Comparison of ENCODE assay signal across 13 mouse cellular contexts in genomic region chr14:22051941-22052664, GRCm38 (mm10). TPM values are rescaled to one million over a fixed set of nuclear protein-coding genes. Genes with fewer than 3 reads are reported as not detected.
DNase-seq lines count a peak whose midpoint lies in the region; ATAC-seq lines count a peak whose summit lies in the region.
"Had no signal": no experiment of that assay in that cellular context is flagged by ENCODE, and none has a peak within 500 bp of the region (broad histone marks: within the 10 kb centered on the region; RNA-seq: fewer than 3 reads in every experiment).

No protein-coding gene starts in this region.

- H3K27me3 ChIP-seq in embryonic facial prominence, embryonic 14.5 days (replicated peaks; ENCODE audit: control insufficient read depth, insufficient read depth, low read length), result 0 out of 2 replicates have a peak, but pooled peaks cover 3% of the 10 kb centered on the region
- peaks cover 4% of the 10 kb centered on the region for H3K27me3 ChIP-seq in embryonic facial prominence, embryonic 10.5 days (replicated peaks; ENCODE audit: low read depth, poor library complexity, severe bottlenecking)
- H3K27me3 ChIP-seq in intestine, embryonic 15.5 days (replicated peaks), result no peaks in the 10 kb centered on the region
- H3K27me3 ChIP-seq in stomach, embryonic 14.5 days (ENCODE audit: control insufficient read depth, insufficient read depth, low read length), result no peaks in the 10 kb centered on the region
- H3K27me3 ChIP-seq: embryonic facial prominence, embryonic 12.5 days; liver, embryonic 15.5 days had no signal

- H3K4me2 ChIP-seq in embryonic facial prominence, embryonic 14.5 days (ENCODE audit: low read depth, low read length), result no peak overlapping the region
- no peak overlapping the region for H3K4me2 ChIP-seq in intestine, embryonic 15.5 days (replicated peaks)
- H3K4me2 ChIP-seq in stomach, embryonic 14.5 days (replicated peaks; ENCODE audit: low read depth, low read length), result no peak overlapping the region; the same call in 1 of the 2 replicates
- H3K4me2 ChIP-seq: embryonic facial prominence, embryonic 12.5 days; liver, embryonic 15.5 days had no signal

- H3K27ac ChIP-seq in embryonic facial prominence, embryonic 14.5 days (replicated peaks; ENCODE audit: low read depth, low read length), result no peak overlapping the region
- no peak overlapping the region for H3K27ac ChIP-seq in embryonic facial prominence, embryonic 10.5 days (replicated peaks)
- H3K27ac ChIP-seq in intestine, embryonic 15.5 days, result peak overlapping the region; percentile 6; the same call in 1 of the 2 replicates
- H3K27ac ChIP-seq in stomach, embryonic 14.5 days (ENCODE audit: low read length), result peak overlapping the region; percentile 24; the same call in 1 of the 2 replicates
- H3K27ac ChIP-seq: embryonic facial prominence, embryonic 12.5 days; liver, embryonic 15.5 days had no signal

- intact Hi-C loops in left cerebral cortex, postnatal 4 days (cut with DNase I), result no loop called here

- 55% methylated on average over 14 of the region's 14 CpGs for WGBS in embryonic facial prominence, embryonic 14.5 days
- WGBS in embryonic facial prominence, embryonic 10.5 days, result 81% methylated on average over 14 of the region's 14 CpGs
- 44% methylated on average over 14 of the region's 14 CpGs for WGBS in intestine, embryonic 15.5 days
- 52% methylated on average over 14 of the region's 14 CpGs for WGBS in stomach, embryonic 14.5 days

- no peak overlapping the region for H3K9ac ChIP-seq in embryonic facial prominence, embryonic 14.5 days (ENCODE audit: low read depth, low read length)
- H3K9ac ChIP-seq in intestine, embryonic 15.5 days, result no peak overlapping the region
- no peak overlapping the region for H3K9ac ChIP-seq in stomach, embryonic 14.5 days (replicated peaks; ENCODE audit: low read depth, low read length)
- H3K9ac ChIP-seq: embryonic facial prominence, embryonic 12.5 days; liver, embryonic 15.5 days had no signal

- H3K9me3 ChIP-seq in embryonic facial prominence, embryonic 14.5 days (ENCODE audit: control insufficient read depth, low read length), result no peaks in the 10 kb centered on the region
- no peaks in the 10 kb centered on the region for H3K9me3 ChIP-seq in embryonic facial prominence, embryonic 10.5 days
- no peaks in the 10 kb centered on the region for H3K9me3 ChIP-seq in intestine, embryonic 15.5 days
- H3K9me3 ChIP-seq in stomach, embryonic 14.5 days (ENCODE audit: control insufficient read depth, low read depth, low read length), result no peaks in the 10 kb centered on the region
- H3K9me3 ChIP-seq: embryonic facial prominence, embryonic 12.5 days; liver, embryonic 15.5 days had no signal

- peak; percentile 79 for DNase-seq in embryonic facial prominence, embryonic 14.5 days (ENCODE audit: low spot score)
- no peak for DNase-seq in embryonic facial prominence, embryonic 10.5 days (ENCODE audit: low spot score)
- DNase-seq in ovary, postnatal 14 days (ENCODE audit: low spot score), result peak; percentile 27
- DNase-seq in ovary, postnatal 10 days (ENCODE audit: low spot score), result no peak
- no peak for DNase-seq in left cerebral cortex, postnatal 4 days
- DNase-seq in Muller cell, postnatal 12 days (ENCODE audit: inconsistent ontology term), result no peak
- DNase-seq: adrenal gland, adult 8-10 months; thymus, postnatal 25 days had no signal

- no peak for ATAC-seq in embryonic facial prominence, embryonic 14.5 days (ENCODE audit: low read depth)
- peak; percentile 49 for ATAC-seq in intestine, embryonic 15.5 days
- ATAC-seq in stomach, embryonic 14.5 days (ENCODE audit: insufficient number of reproducible peaks, insufficient read depth, low FRiP score, low read depth), result no peak
- ATAC-seq: CD4-positive, CD25-positive, alpha-beta regulatory T cell, adult 4 months had no signal

- H3K36me3 ChIP-seq in embryonic facial prominence, embryonic 14.5 days (ENCODE audit: control insufficient read depth, insufficient read depth, low read length), result no peaks in the 10 kb centered on the region
- no peaks in the 10 kb centered on the region for H3K36me3 ChIP-seq in embryonic facial prominence, embryonic 10.5 days (replicated peaks)
- no peaks in the 10 kb centered on the region for H3K36me3 ChIP-seq in intestine, embryonic 15.5 days
- H3K36me3 ChIP-seq in stomach, embryonic 14.5 days (ENCODE audit: control insufficient read depth, insufficient read depth, low read length), result no peaks in the 10 kb centered on the region
- H3K36me3 ChIP-seq: embryonic facial prominence, embryonic 12.5 days; liver, embryonic 15.5 days had no signal

- H3K4me1 ChIP-seq in embryonic facial prominence, embryonic 14.5 days (ENCODE audit: control insufficient read depth, insufficient read depth, low read length), result peaks cover 30% of the 10 kb centered on the region
- H3K4me1 ChIP-seq in embryonic facial prominence, embryonic 10.5 days, result peaks cover 39% of the 10 kb centered on the region
- H3K4me1 ChIP-seq in intestine, embryonic 15.5 days (replicated peaks), result peaks cover 32% of the 10 kb centered on the region
- peaks cover 27% of the 10 kb centered on the region for H3K4me1 ChIP-seq in stomach, embryonic 14.5 days (ENCODE audit: control insufficient read depth, insufficient read depth, low read length)

- no peak overlapping the region for H3K4me3 ChIP-seq in embryonic facial prominence, embryonic 14.5 days (ENCODE audit: low read depth, low read length)
- no peak overlapping the region for H3K4me3 ChIP-seq in embryonic facial prominence, embryonic 10.5 days
- no peak overlapping the region for H3K4me3 ChIP-seq in intestine, embryonic 15.5 days (replicated peaks)
- no peak overlapping the region for H3K4me3 ChIP-seq in stomach, embryonic 14.5 days (ENCODE audit: low read depth, low read length)
- H3K4me3 ChIP-seq: embryonic facial prominence, embryonic 12.5 days; liver, embryonic 15.5 days had no signal

RNA-seq across cellular contexts. Expression of gene Lrmda, which starts 32.6 kb away (rescaled TPM):
- 0.24 and 0.97 TPM in 2 replicates for polyA plus RNA-seq in embryonic facial prominence, embryonic 14.5 days (2014; fragmentation: Nextera tagmentation; extraction: Ambion mirVana)
- 0.85 and 0.88 TPM in 2 replicates for polyA plus RNA-seq in embryonic facial prominence, embryonic 10.5 days (2016; fragmentation: Nextera tagmentation; extraction: Ambion mirVana)
- polyA plus RNA-seq in intestine, embryonic 15.5 days (2015; fragmentation: Nextera tagmentation; extraction: Ambion mirVana), result 0.71 and 0.87 TPM in 2 replicates
- 0.46 and 1.1 TPM in 2 replicates for polyA plus RNA-seq in stomach, embryonic 14.5 days (2014; fragmentation: Nextera tagmentation; extraction: Ambion mirVana)
- under 1 TPM in 1 of 2 experiments, not detected in 1; 0.74 TPM for total RNA-seq in left cerebral cortex, postnatal 4 days (2021)
- polyA plus RNA-seq: CD4-positive, CD25-positive, alpha-beta regulatory T cell, adult 4 months had no signal

Comparison
In these comparisons a context has a peak if more than half of its experiments do, and no peak if none do; other contexts are left out.
1. DNase-seq: peak in embryonic facial prominence, embryonic 14.5 days (single experiment) and ovary, postnatal 14 days (single experiment); none in embryonic facial prominence, embryonic 10.5 days (single experiment), ovary, postnatal 10 days (single experiment), left cerebral cortex, postnatal 4 days (single experiment) and Muller cell, postnatal 12 days (single experiment).
2. H3K27ac ChIP-seq: peak in intestine, embryonic 15.5 days (single experiment) and stomach, embryonic 14.5 days (single experiment); none in embryonic facial prominence, embryonic 14.5 days (single experiment) and embryonic facial prominence, embryonic 10.5 days (single experiment).